Mouse (Mus musculus) splenic B cell, adult 2 months (primary cell): Measurements from ENCODE around the gene Cdk5r1.

Experiments
- DNase-seq: peaks from one replicate; pipeline ENCODE4 v3.0.0-alpha.2; 2011; ENCODE audit warnings: low read depth, low spot score
- H3K27me3 ChIP-seq: 2 replicates; pipeline ENCODE4 v1.6.1; 2012; ENCODE audit warnings: mild to moderate bottlenecking, low read length, moderate library complexity, mixed read lengths; ENCODE audit not compliant: control insufficient read depth, poor library complexity, insufficient read depth, severe bottlenecking
- H3K36me3 ChIP-seq: 2 replicates; pipeline ENCODE4 v1.6.1; 2012; ENCODE audit warnings: mild to moderate bottlenecking, low read length, moderate library complexity, mixed read lengths; ENCODE audit not compliant: control insufficient read depth, poor library complexity, insufficient read depth, severe bottlenecking

The Cdk5r1 gene

DNA sequence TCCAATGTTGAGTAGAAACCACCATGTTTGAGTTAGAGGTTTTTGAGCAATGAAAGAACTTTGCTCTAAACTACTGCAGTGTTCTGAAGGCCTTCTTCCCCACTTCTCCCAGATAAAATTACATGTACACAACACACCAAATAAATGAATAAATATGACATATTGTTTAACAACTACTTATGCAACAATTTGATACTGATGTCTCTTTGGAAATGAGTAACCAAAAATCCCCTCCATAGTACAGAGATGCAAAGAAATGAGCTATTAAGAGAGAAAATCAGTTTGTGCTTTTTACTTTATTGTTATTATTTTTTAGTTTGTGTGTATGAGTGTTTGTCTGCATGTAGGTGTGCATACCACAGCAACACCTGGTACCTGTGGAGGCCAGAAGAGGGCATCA lies 29.7 kb downstream of the Cdk5r1 start:
- H3K36me3 ChIP-seq = no peaks in the 10 kb centered on the region
- no peak for DNase-seq
- no peaks in the 10 kb centered on the region for H3K27me3 ChIP-seq

DNA sequence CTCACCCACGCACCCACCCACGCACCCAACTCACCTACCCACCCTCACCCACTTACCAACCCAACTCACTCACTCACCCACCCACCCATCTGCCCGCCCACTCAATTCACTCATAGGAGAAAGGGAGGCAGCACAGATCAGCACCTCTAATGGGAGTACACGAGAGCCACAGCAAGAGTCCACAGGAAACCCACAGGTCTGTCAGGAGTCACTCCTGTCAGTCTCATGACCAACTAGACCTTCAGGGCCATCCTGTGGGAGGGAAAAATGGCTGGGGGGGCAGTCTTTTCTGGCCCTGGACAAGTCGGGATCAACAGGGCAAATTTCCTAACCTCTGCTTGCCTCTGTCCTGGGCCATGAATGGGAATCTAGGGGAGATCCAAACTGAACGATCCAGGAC lies 31.0 kb downstream of the Cdk5r1 start:
- Histone ChIP-seq H3K36me3 (no peaks in the 10 kb centered on the region), H3K27me3 (no peaks in the 10 kb centered on the region)
- DNase-seq = peak; percentile 78

DNA sequence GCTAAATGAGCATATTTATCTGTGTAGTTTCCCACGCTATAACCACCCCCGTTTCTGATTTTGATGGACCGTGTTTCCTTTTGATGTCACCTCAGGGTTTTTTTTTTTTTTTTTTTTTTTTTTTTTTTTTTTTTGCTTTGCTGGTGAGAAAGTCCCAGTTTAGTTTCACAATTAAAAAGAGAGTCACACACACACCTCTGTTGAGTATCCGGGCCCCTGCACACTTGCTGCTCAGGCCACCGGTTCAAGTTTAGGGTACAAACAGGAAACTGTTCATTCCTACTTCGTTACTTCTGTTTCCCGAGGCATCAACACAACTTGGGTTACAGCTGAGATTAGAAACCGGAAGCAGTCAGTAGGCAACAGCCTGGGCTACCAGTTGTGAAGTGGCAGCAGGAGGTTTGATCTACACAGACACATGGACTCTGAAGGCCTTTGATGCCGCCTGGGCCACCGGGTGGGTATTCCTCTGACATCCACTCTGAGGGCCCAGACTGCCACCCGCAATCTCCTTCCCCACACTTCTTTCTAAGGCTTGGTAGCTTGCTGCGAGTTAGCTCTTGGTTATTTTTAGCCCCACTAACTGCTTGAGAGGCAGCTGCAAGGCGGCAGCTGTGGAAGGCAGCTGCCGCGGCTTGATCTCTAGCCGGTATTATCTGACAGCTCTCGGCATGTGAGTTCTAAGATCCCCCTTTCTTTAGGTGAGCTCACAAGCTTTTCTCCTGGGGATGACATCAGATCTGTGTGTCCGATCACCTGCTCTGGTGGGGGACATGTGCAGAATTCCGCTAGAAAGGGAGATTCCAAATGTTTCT lies 31.7 kb downstream of the Cdk5r1 start:
- peak; percentile 90 for DNase-seq
- no peaks in the 10 kb centered on the region for H3K36me3 ChIP-seq

DNA sequence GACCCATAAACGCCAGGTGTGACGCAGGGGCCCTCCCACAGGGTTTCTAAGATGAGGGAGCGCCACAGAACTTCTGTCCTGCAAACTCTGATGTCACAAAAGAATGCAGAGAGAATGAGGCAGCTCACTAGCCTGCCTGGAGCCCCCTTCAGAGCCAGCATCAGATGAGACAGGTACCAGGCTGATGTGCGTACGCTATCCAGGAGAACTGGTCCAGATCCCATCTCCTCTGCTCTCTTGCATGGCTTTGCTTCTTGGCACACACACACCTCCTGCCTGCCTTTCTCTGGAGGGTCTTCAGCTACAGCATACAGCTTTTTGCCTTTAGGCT lies 32.3 kb downstream of the Cdk5r1 start:
- DNase-seq = no peak
- no peaks in the 10 kb centered on the region for H3K36me3 ChIP-seq

More for the DNA sequence above, 31.7 kb downstream of the Cdk5r1 start:
- H3K27me3 ChIP-seq = no peaks in the 10 kb centered on the region

DNA sequence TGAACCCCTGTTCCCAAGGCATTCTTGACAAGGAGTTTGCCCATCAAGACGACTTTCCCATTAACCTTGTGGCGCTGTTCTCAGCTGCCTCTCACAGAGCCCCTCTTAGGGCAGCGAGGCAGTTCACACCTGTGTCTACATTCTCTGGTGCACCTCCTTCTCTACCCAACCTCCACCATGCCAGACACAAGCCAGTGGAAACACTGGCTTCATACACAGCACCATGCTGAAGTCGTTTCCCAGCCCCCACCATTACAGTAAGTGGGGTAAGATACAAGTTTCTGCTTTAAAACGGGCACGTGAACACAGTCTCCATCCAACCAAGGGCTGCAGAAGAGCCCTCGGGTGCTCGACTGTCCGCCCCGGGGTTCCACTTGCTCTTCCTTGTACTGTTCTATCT lies 33.3 kb downstream of the Cdk5r1 start:
- no peaks in the 10 kb centered on the region for H3K36me3 ChIP-seq
- DNase-seq = peak; percentile 24

More for the DNA sequence above, 32.3 kb downstream of the Cdk5r1 start:
- no peaks in the 10 kb centered on the region for H3K27me3 ChIP-seq

DNA sequence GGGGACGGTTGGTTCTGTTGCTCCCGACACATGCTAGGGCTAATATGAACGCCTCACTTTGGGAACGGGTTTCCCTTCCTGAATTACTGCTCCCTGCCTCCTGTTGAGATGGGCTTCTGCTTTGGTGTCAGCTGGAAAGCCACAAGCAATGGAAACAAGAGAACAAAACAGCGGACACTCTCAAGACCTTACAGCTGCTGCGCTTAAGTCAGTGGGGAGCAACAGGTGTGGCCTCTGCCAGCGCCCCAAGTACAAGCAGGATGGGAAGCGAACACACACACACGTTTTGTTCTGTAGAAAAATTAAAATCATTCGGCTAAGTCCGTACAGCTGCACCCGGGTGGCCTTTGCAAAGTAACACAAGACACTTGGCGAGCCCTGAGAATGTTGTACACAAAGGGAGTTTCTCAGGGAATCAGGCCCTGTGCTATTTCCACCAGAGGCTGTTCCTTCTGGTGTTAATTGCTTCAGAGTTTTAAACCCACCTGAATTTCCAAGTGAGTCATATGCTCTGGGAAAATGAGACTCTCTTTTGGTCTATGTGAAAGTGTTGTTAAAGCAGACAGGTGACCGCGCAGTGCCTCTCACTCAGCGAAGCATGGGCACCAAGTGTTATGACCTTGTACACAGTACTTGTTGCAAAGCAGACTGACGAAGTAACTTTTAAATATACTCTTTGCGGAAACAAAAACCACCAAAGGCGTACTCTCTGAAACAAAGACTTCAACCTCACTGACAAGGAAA lies 35.7 kb downstream of the Cdk5r1 start:
- DNase-seq = peak; percentile 60
- H3K27me3 ChIP-seq = no peaks in the 10 kb centered on the region
- no peaks in the 10 kb centered on the region for H3K36me3 ChIP-seq

More for the DNA sequence above, 33.3 kb downstream of the Cdk5r1 start:
- no peaks in the 10 kb centered on the region for H3K27me3 ChIP-seq

DNA sequence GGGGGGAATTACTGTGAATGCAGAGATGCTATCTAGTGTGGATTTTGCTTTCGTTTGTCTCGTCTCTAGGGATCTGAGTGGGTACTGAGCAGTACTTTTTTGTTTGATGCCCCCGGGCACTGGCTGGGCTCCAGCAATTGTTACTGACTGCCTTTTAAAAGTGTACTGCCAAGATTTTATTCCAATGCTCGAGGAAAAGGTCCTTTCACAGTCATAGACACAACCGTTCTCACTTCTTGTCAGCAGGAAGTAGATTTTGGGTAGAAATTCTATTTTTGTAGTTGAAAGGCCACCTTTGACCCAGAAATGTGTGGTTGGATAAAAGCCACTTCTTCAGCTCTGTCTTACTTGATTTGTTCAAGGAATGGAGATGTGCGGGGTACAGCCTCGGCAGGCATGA lies 37.0 kb downstream of the Cdk5r1 start:
- peak; percentile 46 for DNase-seq
- Histone ChIP-seq H3K36me3 (no peaks in the 10 kb centered on the region), H3K27me3 (no peaks in the 10 kb centered on the region)

DNA sequence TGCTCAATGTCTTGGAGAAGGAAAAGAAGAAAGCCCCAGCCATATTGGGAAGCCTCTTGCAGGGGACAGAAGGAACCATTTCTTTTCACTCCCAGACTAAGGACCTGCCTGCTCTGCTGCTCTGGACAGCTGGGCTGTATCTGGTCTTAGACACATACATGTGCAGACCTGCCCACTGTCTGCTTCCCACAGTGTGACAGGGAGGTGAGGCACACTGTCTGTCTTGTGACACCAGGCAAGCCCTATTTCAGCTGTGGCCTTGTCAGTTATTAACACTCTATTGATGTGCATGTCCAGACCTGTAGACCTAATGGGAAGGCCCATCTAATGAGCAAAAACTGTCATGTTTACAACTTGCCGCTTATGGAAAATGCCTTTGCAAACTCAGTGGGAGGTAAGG lies 38.5 kb downstream of the Cdk5r1 start:
- H3K27me3 ChIP-seq = no peaks in the 10 kb centered on the region
- no peaks in the 10 kb centered on the region for H3K36me3 ChIP-seq
- DNase-seq = no peak

DNA sequence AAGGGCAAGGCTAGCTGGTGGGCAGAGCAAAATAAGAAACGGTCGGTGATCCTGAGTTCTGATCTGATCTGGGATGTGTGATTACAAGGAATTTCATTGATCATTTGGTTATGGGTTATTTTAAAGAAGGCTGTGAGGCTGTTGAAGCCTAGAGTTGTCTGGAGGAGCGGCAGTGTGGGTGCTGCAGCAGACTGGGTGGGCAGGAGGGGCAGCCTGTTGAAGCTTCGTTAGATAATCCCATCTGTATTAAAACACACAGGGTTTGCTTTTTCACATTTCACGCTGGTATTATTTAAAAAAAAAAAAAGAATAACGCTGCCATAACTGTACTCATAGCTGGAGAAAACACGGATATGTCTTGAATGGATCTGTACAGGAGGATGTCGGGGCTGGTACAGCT lies 39.1 kb downstream of the Cdk5r1 start:
- H3K36me3 ChIP-seq = no peaks in the 10 kb centered on the region
- DNase-seq = no peak

DNA sequence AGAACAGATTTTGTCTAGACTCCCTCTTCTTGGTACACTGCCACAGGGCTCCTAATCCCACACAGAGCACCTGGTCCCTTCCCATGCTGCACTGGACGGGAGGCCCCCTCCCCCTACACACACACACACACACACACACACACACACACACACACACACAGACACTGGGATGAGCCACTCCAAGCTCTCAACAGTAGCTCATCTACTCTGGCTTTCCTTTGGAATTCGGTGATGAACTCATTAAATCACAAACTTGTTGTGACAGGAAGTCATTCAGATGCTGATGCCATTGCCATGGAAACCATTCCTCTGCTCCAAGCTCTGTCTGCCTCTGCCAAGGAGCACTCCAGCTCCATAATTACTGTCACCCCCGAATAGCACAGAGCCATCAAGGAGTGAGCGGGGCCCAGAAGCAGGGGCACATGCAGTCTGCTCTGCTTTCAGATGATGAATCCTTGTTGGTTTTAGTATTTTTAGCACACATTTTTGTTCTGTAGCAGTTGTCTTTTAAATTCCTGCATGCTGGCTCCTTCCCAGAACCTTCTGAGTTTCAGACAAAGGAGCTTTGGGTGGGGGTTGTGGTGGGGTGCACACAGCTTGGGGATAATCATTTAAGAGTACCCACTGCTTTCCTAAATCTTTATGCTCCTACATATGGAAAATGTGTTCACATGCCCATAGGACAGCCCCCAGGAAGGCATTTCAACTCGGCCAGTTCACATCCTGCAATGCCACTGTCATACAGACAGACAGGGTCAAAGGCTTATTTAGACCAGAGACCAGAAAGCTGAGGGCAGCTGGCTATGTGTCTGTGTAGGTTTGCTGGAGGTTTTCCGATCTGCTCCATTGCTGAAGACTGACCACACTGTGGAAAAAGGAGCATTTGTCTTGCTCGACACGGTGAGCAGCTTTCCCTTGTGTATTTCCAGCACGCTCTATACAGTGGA lies 41.9 kb downstream of the Cdk5r1 start:
- Histone ChIP-seq H3K27me3 (no peaks in the 10 kb centered on the region), H3K36me3 (no peaks in the 10 kb centered on the region)
- no peak for DNase-seq

More for the DNA sequence above, 39.1 kb downstream of the Cdk5r1 start:
- H3K27me3 ChIP-seq = no peaks in the 10 kb centered on the region

DNA sequence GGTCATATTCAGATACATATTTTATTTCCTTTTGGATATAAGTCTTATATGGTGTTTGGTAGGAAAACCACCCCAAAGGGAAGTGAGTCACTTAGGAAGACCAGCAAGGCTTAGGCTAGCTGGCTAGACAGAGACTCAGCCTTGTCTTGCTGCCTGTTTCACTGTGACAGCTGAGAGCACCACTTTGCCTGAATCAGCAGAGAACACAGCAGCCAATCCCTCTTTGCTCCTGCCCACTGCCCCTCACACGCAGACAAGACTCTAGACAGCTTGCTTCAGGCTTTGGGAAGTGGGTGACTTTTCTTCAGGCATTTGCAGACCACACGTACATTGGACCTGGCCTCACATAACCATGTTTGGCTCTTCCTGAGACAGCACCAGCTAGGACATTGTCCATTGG lies 44.3 kb downstream of the Cdk5r1 start:
- no peak for DNase-seq
- Histone ChIP-seq H3K36me3 (no peaks in the 10 kb centered on the region), H3K27me3 (no peaks in the 10 kb centered on the region)

DNA sequence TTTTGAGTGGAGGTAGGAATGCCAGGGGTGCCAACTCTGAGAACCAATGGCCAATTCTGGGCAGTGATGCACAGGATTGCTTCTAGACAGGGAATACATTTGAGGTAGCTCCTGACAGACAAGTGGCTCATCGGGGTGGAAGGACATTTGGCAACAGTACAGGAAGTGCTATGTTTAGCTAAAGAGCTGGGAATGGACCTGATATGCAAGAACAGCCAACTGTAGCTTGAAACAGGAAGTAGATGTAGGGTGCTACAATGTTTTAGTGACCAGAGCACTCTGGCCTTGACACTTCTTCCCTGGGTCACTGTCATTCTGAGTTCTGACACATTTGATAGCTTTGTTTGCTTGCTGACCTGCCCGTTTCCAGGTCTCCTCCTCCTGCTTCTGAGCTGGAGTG lies 46.0 kb downstream of the Cdk5r1 start:
- Histone ChIP-seq H3K27me3 (no peaks in the 10 kb centered on the region), H3K36me3 (no peaks in the 10 kb centered on the region)
- DNase-seq = peak; percentile 22

DNA sequence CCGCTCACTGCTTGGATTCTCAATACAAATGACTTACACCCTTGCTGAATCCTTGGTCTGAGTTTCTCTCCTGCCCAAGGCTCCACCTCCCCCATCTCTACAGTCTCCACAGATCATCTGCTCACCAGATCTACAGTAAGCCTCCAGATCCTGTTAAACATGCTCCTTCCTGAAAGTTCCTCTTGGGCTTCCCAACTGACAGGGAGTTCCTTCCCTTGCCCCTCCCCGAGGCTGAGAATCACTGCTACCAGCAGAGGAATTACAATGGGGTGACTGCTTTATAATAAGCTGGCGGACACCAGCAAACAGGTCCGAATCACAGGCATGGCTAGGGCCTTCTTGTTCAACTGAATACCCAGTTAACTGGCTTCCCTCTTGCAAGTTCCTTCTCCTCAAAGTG lies 46.6 kb downstream of the Cdk5r1 start:
- H3K27me3 ChIP-seq = no peaks in the 10 kb centered on the region
- H3K36me3 ChIP-seq = no peaks in the 10 kb centered on the region
- DNase-seq = no peak

DNA sequence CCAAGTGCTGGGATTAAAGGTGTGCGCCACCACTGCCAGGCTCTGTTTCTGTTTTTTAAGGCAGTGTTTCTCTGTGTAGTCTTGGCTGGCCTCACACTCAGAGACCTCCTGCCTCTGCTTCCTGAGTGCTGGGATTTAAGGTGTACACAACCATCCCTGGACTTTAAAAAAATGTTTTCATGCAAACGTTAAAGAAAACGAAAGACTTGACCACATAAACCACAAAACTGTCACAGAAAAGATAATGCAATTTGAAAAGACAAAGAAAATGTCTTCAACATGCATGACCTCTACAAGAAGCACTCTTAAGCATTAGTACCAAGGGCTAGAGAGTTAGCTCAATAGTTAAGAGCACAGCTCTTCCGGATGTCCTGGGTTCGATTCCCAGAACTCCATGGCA lies 47.4 kb downstream of the Cdk5r1 start:
- H3K27me3 ChIP-seq = no peaks in the 10 kb centered on the region
- no peaks in the 10 kb centered on the region for H3K36me3 ChIP-seq
- DNase-seq = no peak

DNA sequence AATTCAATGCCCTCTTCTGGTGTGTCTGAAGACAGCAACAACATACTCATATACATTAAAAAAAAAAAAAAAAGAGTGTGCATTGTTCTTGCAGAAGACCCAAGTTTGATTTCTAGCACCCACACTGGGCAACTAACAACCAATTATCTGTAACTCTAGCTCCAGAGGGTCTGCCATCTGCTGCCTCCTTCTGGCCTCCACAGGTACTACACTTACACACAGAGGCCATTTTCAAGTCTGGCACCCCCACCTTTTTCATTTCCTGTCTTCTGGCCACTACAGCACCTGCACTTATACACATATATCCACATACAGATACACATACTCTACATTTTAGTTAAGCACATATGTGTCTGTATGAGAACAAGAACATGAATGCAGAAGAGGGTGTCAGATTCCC lies 50.9 kb downstream of the Cdk5r1 start:
- DNase-seq = peak; percentile 61

More for the DNA sequence above, 50.9 kb downstream of the Cdk5r1 start:
- H3K36me3 ChIP-seq = no peaks in the 10 kb centered on the region
- no peaks in the 10 kb centered on the region for H3K27me3 ChIP-seq
